8 mouse cellular contexts compared by ENCODE assay signal in genomic region chr16:28517596-28518524, GRCm38 (mm10).
DNase-seq lines count a peak whose midpoint lies in the region; ATAC-seq lines count a peak whose summit lies in the region.

No protein-coding gene starts in this region.

- peak; percentile 83 for ATAC-seq in megakaryocyte, adult 5-6 weeks (ENCODE audit: poor library complexity, severe bottlenecking)
- ATAC-seq in activated CD4-positive, CD25-positive, alpha-beta regulatory T cell, adult 4 months, result no peak

- DNase-seq in adrenal gland, adult (ENCODE audit: inconsistent age in 2 of 2, low spot score in 1 of 2), result peak; percentile 72 to 92
- DNase-seq in cerebellum, postnatal 4 days (ENCODE audit: low spot score in 2 of 2), result peak; percentile 57 to 84
- DNase-seq in gastrocnemius, postnatal 10 days, result peak; percentile 57
- DNase-seq in induced T-regulatory cell, adult 2 months (ENCODE audit: low read depth), result peak; percentile 54
- peak; percentile 59 to 74 for DNase-seq in left cerebral cortex, adult 8-10 months (ENCODE audit: low spot score in 2 of 2)
- DNase-seq in right cerebral cortex, adult 2 months (ENCODE audit: low spot score in 2 of 2), result peak; percentile 91 to 93
